Mouse (Mus musculus) bone marrow macrophage, adult 2 months (primary cell): ENCODE results near the gene 7530416G11Rik.

Source experiments
- CTCF ChIP-seq: IDR thresholded peaks from 2 replicates; pipeline ENCODE4 v1.5.1; 2012; ENCODE audit warnings: low read depth, mild to moderate bottlenecking, low read length, moderate library complexity
- POLR2A ChIP-seq: IDR thresholded peaks from 2 replicates; pipeline ENCODE4 v1.6.1; 2012; ENCODE audit warnings: mild to moderate bottlenecking, low read depth, low read length, borderline replicate concordance

DNA sequence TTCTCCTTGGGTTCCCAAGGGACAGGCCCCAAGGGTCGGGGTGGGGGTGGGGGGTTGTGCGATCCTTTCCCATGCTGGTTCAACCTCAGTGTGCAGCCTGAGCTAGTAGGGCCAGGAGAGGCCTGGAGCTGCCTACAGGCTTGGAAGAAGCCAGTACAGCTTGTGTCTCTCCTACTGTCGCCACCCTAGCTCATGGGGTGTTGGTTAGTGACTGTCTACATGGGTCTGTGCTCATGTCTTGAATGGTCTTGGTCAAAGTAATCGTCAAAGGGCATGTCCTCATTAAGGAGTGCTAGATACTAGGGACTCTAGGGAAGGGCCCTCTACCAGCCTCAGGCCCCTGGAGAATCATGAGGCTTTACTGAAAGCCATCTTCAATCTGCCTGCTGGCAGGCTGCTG is 5.5 kb downstream of the 7530416G11Rik start:
- no peak for TF ChIP-seq CTCF
- no peak for TF ChIP-seq POLR2A
